Mouse (Mus musculus) forebrain, embryonic 15.5 days (tissue): ENCODE measurements around the gene Chrna5. TPM values are rescaled to one million over a fixed set of nuclear protein-coding genes. Genes with fewer than 3 reads are reported as not detected.

Experiments used
- polyA plus RNA-seq: library from polyadenylated mRNA; unstranded; fragments of >200 nt; fragmentation: Nextera tagmentation; extraction: Ambion mirVana; gene quantifications from 2 replicates; pipeline ENCODE4 v1.2.1, GENCODE M21; 2015

Chrna5 gene
- polyA plus RNA-seq, 1 experiment from 2014 or later: 1.5 TPM

Other genes with a start within 250 kb of the Chrna5 start
- gene Wdr61, start 246.4 kb upstream of the Chrna5 start, polyA plus RNA-seq: 121 and 123 TPM in 2 replicates
- gene Crabp1, start 216.1 kb upstream of the Chrna5 start, polyA plus RNA-seq: 47.3 and 53.2 TPM in 2 replicates
- gene Ireb2, start 117.1 kb upstream of the Chrna5 start, polyA plus RNA-seq: 48.6 and 51.2 TPM in 2 replicates
- 1.6 and 1.8 TPM in 2 replicates for gene Hykk, start 63.6 kb upstream of the Chrna5 start, polyA plus RNA-seq
- gene Psma4, start 30.1 kb upstream of the Chrna5 start, polyA plus RNA-seq: 278 and 286 TPM in 2 replicates
- 1.0 and 1.5 TPM in 2 replicates for gene AY074887, start 29.9 kb upstream of the Chrna5 start, polyA plus RNA-seq
- 3.7 and 3.8 TPM in 2 replicates for gene Chrna3, start 45.7 kb downstream of the Chrna5 start, polyA plus RNA-seq
- 0.23 and 0.51 TPM in 2 replicates for gene Chrnb4, start 67.9 kb downstream of the Chrna5 start, polyA plus RNA-seq
- 34.8 and 38.2 TPM in 2 replicates for gene Ube2q2, start 168.0 kb downstream of the Chrna5 start, polyA plus RNA-seq
- gene Fbxo22, start 228.0 kb downstream of the Chrna5 start, polyA plus RNA-seq: 86.7 and 90.4 TPM in 2 replicates